Mouse (Mus musculus): ENCODE measurements around the gene Agap1. TPM values are rescaled to one million over a fixed set of nuclear protein-coding genes. Genes with fewer than 3 reads are reported as not detected.

Agap1 gene
- polyA plus RNA-seq, 1 experiment from 2014 or later: 42.6 TPM

- H3K4me1 ChIP-seq: peaks cover 84% of the 10 kb centered on the region
- H3K27ac ChIP-seq (replicated peaks): peak overlapping the region; percentile 24
- H3K4me2 ChIP-seq: peak overlapping the region; percentile 85
- peaks cover 61% of the 10 kb centered on the region for H3K27me3 ChIP-seq (replicated peaks)
- WGBS: 4% methylated on average over 36 of the region's 36 CpGs
- H3K4me3 ChIP-seq (replicated peaks): peak overlapping the region; percentile 49
- no peaks in the 10 kb centered on the region for H3K36me3 ChIP-seq
- H3K9me3 ChIP-seq (replicated peaks): no peaks in the 10 kb centered on the region
- no peak for ATAC-seq (ENCODE audit: low FRiP score)
- H3K9ac ChIP-seq (replicated peaks): peak overlapping the region; percentile 18; the same call in 1 of the 2 replicates
These were observed 472.6 kb downstream of the Agap1 start for GRCm38 (mm10) chr1:89927061-89927661.

DNA sequence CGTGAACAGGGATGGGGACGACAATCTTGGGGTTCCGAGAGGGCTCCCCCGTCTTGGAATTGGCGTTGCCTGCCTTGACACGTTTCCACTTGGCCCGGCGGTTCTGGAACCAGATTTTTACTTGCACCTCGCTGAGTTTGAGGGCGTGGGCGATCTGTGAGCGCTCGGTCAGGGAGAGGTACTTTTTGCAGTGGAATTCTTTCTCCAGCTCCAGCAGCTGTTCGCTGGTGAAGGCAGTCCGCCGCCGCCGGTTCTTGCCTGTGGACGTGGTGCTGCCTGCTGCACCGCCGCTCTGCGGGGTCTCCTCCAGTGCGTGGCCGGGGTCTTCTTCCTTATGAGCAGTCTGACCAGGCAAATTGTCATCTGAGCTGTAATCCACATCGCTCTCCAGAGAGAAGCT lies 474.1 kb downstream of the Agap1 start:
- Histone ChIP-seq H3K4me1 (peaks cover 75% of the 10 kb centered on the region), H3K27me3 (replicated peaks) (peaks cover 57% of the 10 kb centered on the region), H3K4me3 (replicated peaks) (peak overlapping the region; percentile 49), H3K27ac (replicated peaks) (peak overlapping the region; percentile 37; the same call in 1 of the 2 replicates), H3K9ac (replicated peaks) (peak overlapping the region; percentile 28; the same call in 1 of the 2 replicates), H3K4me2 (peak overlapping the region; percentile 85), H3K9me3 (replicated peaks) (no peaks in the 10 kb centered on the region), H3K36me3 (no peaks in the 10 kb centered on the region)
- WGBS: 8% methylated on average over 25 of the region's 25 CpGs
- ATAC-seq (ENCODE audit: low FRiP score): no peak

GRCm38 (mm10) chr1:89929181-89929580 lies 474.6 kb downstream of the Agap1 start:
- Histone ChIP-seq H3K4me3 (replicated peaks) (peak overlapping the region; percentile 49), H3K36me3 (no peaks in the 10 kb centered on the region), H3K27me3 (replicated peaks) (peaks cover 57% of the 10 kb centered on the region), H3K9ac (replicated peaks) (peak overlapping the region; percentile 15; the same call in 1 of the 2 replicates), H3K4me2 (peak overlapping the region; percentile 85), H3K27ac (replicated peaks) (peak overlapping the region; percentile 37; the same call in 1 of the 2 replicates), H3K9me3 (replicated peaks) (no peaks in the 10 kb centered on the region), H3K4me1 (peaks cover 76% of the 10 kb centered on the region)
- ATAC-seq (ENCODE audit: low FRiP score): no peak
- 3% methylated on average over 6 of the region's 6 CpGs for WGBS

- ATAC-seq (ENCODE audit: low FRiP score): peak; percentile 8; the same call in 1 of the 2 replicates
- WGBS: 1% methylated on average over 53 of the region's 55 CpGs
- Histone ChIP-seq H3K4me1 (peaks cover 71% of the 10 kb centered on the region), H3K27me3 (replicated peaks) (peaks cover 57% of the 10 kb centered on the region), H3K36me3 (no peaks in the 10 kb centered on the region), H3K27ac (replicated peaks) (peak overlapping the region; percentile 62), H3K9ac (replicated peaks) (peak overlapping the region; percentile 62), H3K4me3 (replicated peaks) (peak overlapping the region; percentile 49), H3K9me3 (replicated peaks) (no peaks in the 10 kb centered on the region), H3K4me2 (peak overlapping the region; percentile 85)
These were observed 475.3 kb downstream of the Agap1 start for GRCm38 (mm10) chr1:89929721-89930505.

DNA sequence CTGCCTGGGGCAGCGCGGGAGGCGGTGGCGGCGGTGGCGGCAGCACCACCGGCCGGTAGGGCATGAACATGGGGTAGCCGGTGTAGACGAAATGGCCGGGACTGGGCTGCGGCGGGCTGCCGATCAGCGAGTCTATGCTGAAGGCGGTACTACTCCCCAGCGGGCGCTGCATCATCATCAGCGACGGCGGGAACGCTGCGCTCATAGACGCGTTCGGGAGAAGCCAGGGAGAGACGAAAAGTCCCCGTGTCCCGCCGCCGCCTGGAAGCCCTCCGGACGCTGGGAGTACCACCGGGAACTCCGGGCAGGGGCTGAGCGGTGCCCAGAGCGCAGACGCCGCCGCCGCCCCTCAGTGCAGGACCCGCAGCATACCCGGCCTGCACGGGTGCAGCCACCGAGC lies 475.9 kb downstream of the Agap1 start:
- peak; percentile 21; the same call in 1 of the 2 replicates for ATAC-seq (ENCODE audit: low FRiP score)
- H3K4me1 ChIP-seq: peaks cover 70% of the 10 kb centered on the region
- peak overlapping the region; percentile 62 for H3K9ac ChIP-seq (replicated peaks)
- WGBS: 0% methylated on average over 40 of the region's 45 CpGs
- H3K9me3 ChIP-seq (replicated peaks): no peaks in the 10 kb centered on the region
- no peaks in the 10 kb centered on the region for H3K36me3 ChIP-seq
- peak overlapping the region; percentile 62 for H3K27ac ChIP-seq (replicated peaks)
- peaks cover 57% of the 10 kb centered on the region for H3K27me3 ChIP-seq (replicated peaks)
- peak overlapping the region; percentile 85 for H3K4me2 ChIP-seq
- H3K4me3 ChIP-seq (replicated peaks): peak overlapping the region; percentile 49

- H3K36me3 ChIP-seq: no peaks in the 10 kb centered on the region
- H3K27me3 ChIP-seq (replicated peaks): peaks cover 62% of the 10 kb centered on the region
- peak within 1 kb of the TSS; percentile 62 for H3K27ac ChIP-seq (replicated peaks)
- H3K9me3 ChIP-seq (replicated peaks): no peaks in the 10 kb centered on the region
- peak within 1 kb of the TSS; percentile 85 for H3K4me2 ChIP-seq
- ATAC-seq (ENCODE audit: low FRiP score): peak; percentile 83
- peak within 1 kb of the TSS; percentile 62 for H3K9ac ChIP-seq (replicated peaks)
- peak within 1 kb of the TSS; percentile 49 for H3K4me3 ChIP-seq (replicated peaks)
- under 1% methylated on average over 33 of the region's 33 CpGs for WGBS
- H3K4me1 ChIP-seq: peaks cover 71% of the 10 kb centered on the region
These were observed 476.5 kb downstream of the Agap1 start, which contains the start of gene Gbx2 for GRCm38 (mm10) chr1:89931120-89931519. Gene Gbx2 (minus strand): TSS chr1:89931179.

DNA sequence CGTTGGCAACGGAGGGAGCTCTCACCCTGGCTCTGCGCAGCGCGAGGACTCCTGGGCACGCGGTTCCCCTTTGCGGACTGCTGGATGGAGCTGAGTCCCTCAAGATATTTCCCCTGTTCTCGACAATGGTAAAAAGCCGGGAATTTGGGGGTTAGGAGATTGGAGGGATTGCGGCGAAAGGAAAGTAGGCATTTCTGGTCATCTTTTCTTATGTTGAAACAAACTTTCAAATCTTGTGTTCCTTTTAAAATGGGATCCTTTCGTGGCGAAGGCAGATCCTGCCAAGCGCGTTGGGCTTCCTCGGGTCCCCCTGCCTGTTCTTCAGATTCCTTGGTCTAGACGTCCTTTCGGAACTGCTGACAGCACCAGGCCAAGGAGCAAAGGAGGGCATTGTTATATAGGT lies 477.4 kb downstream of the Agap1 start:
- H3K36me3 ChIP-seq: no peaks in the 10 kb centered on the region
- H3K27ac ChIP-seq (replicated peaks): no peak overlapping the region; the same call in 1 of the 2 replicates
- H3K4me1 ChIP-seq: peaks cover 65% of the 10 kb centered on the region
- 0 out of 2 replicates have a peak overlapping the region, but pooled peaks have one; percentile 30 for H3K9ac ChIP-seq (replicated peaks)
- WGBS: 3% methylated on average over 19 of the region's 19 CpGs
- peak overlapping the region; percentile 49 for H3K4me3 ChIP-seq (replicated peaks)
- H3K27me3 ChIP-seq (replicated peaks): peaks cover 68% of the 10 kb centered on the region
- H3K4me2 ChIP-seq: peak overlapping the region; percentile 85
- H3K9me3 ChIP-seq (replicated peaks): no peaks in the 10 kb centered on the region
- ATAC-seq (ENCODE audit: low FRiP score): no peak

DNA sequence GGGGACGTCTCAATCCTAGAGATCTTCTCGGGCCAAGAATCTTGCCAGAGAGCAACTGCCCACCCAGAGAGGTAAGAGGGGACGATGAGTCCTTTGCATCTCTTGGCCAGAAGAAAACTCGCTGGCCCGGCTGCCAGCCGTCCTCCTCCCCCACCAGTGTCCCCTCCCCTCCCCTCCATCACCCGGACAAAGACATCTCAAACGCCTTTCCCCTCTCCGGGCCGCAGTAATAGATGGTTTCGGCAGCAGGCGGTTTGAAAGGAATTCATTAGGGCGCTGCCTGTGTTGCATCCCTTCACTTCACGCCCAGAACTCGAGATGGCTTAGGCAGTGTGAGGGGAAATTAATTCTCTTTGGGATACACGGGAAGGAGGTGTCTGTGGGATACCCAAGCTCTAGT lies 478.0 kb downstream of the Agap1 start:
- no peak overlapping the region for H3K9ac ChIP-seq (replicated peaks)
- H3K27ac ChIP-seq (replicated peaks): no peak overlapping the region; the same call in 1 of the 2 replicates
- peaks cover 59% of the 10 kb centered on the region for H3K4me1 ChIP-seq
- no peaks in the 10 kb centered on the region for H3K9me3 ChIP-seq (replicated peaks)
- H3K4me2 ChIP-seq: peak overlapping the region; percentile 85
- WGBS: 3% methylated on average over 16 of the region's 16 CpGs
- no peaks in the 10 kb centered on the region for H3K36me3 ChIP-seq
- peak overlapping the region; percentile 49; the same call in 1 of the 2 replicates for H3K4me3 ChIP-seq (replicated peaks)
- H3K27me3 ChIP-seq (replicated peaks): peaks cover 69% of the 10 kb centered on the region
- no peak for ATAC-seq (ENCODE audit: low FRiP score)

GRCm38 (mm10) chr1:89933028-89933427 lies 478.4 kb downstream of the Agap1 start:
- peaks cover 68% of the 10 kb centered on the region for H3K27me3 ChIP-seq (replicated peaks)
- no peaks in the 10 kb centered on the region for H3K9me3 ChIP-seq (replicated peaks)
- H3K27ac ChIP-seq (replicated peaks): no peak overlapping the region
- no peak for ATAC-seq (ENCODE audit: low FRiP score)
- H3K9ac ChIP-seq (replicated peaks): no peak overlapping the region
- peak overlapping the region; percentile 85 for H3K4me2 ChIP-seq
- no peaks in the 10 kb centered on the region for H3K36me3 ChIP-seq
- WGBS: 11% methylated on average over 6 of the region's 6 CpGs
- peaks cover 58% of the 10 kb centered on the region for H3K4me1 ChIP-seq
- H3K4me3 ChIP-seq (replicated peaks): 0 out of 2 replicates have a peak overlapping the region, but pooled peaks have one; percentile 49

GRCm38 (mm10) chr1:89933786-89934185 lies 479.2 kb downstream of the Agap1 start:
- 0 out of 2 replicates have a peak overlapping the region, but pooled peaks have one; percentile 1 for H3K27ac ChIP-seq (replicated peaks)
- H3K9me3 ChIP-seq (replicated peaks): no peaks in the 10 kb centered on the region
- no peak overlapping the region for H3K9ac ChIP-seq (replicated peaks)
- H3K4me1 ChIP-seq: peaks cover 54% of the 10 kb centered on the region
- H3K36me3 ChIP-seq: no peaks in the 10 kb centered on the region
- H3K4me3 ChIP-seq (replicated peaks): 0 out of 2 replicates have a peak overlapping the region, but pooled peaks have one; percentile 2
- WGBS: 2% methylated on average over 21 of the region's 21 CpGs
- no peak for ATAC-seq (ENCODE audit: low FRiP score)
- peak overlapping the region; percentile 17 for H3K4me2 ChIP-seq
- peaks cover 68% of the 10 kb centered on the region for H3K27me3 ChIP-seq (replicated peaks)

Measured in neural tube, embryonic 15.5 days (tissue).